Mouse (Mus musculus) lung, adult 2 months (tissue): ENCODE data around the gene 2210408I21Rik.

Source experiments
- CTCF ChIP-seq: fragments of 200-500 bp; IDR thresholded peaks from 2 replicates; pipeline ENCODE4 v1.5.1; 2011; ENCODE audit warnings: mild to moderate bottlenecking, low read length, control low read depth; ENCODE audit not compliant: insufficient read depth
- POLR2A ChIP-seq: fragments of 200-500 bp; IDR thresholded peaks from 2 replicates; pipeline ENCODE4 v1.6.1; 2011; ENCODE audit warnings: low read depth, mild to moderate bottlenecking, control low read depth, low read length, borderline replicate concordance; ENCODE audit errors: extremely low read depth

GRCm38 (mm10) chr13:77470093-77470621 lies 334.8 kb downstream of the 2210408I21Rik start:
- TF ChIP-seq CTCF (no peak), POLR2A (no peak)
